Mouse (Mus musculus): ENCODE data around the gene Ripk4. TPM values are rescaled to one million over a fixed set of nuclear protein-coding genes. Genes with fewer than 3 reads are reported as not detected.

Gene Ripk4
- not detected in 2 replicates for total RNA-seq (2012; rRNA removed)
- not detected for polyA plus RNA-seq (2012; ENCODE audit: insufficient read depth in 1 of 2, insufficient read length in 2 of 2, low read depth in 1 of 2, low replicate concordance in 2 of 2, missing spikeins in 1 of 2)

DNA sequence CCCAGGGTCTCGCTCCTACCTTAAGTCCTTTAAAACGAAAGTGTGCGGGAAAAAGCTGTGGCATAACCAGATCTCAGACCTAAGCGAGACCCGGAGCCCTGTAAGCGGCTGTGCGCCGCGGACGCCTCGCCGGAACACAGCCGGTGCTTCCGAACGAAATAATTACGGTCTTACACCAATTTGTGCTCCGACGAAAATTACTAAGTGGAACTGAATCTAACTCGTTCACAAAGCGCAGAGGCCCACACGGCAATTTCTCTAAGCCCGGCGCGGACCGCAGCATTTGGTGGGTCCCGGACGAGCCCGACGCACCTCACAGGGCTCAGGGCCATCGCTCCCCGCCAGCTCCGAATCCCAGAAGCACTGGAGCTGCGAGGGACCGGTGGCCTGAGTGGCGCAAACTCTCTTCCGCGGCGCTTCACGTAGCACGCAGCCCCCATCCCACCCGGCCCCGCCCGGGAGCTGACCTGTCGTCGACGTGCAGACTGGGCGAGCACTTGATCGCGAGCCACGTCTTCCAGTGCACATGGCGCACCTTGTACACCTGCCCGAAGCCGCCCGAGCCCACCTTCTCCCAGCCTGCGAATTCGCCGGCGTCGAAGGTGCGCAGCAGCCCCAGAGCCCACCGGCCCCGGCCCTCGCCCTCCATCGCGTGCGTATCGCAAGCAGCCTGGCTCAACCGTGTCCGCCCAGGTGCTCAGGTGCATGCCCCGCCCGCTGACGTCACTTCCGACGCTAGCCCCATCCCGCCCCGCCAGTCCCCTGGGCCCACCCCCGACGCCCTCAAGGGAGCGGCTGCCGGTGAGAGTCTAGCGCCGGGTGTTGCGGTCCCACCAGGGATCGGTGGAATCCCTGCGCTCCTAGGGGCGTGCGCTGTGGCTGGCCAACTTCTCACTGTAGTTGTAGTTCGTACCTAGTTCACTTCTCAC lies at the start of gene Ripk4:
Ripk4 (minus strand) TSS at position 727 of the 929 bp plus-strand sequence.
- no peak for DNase-seq (ENCODE audit: low read depth, low spot score)

DNA sequence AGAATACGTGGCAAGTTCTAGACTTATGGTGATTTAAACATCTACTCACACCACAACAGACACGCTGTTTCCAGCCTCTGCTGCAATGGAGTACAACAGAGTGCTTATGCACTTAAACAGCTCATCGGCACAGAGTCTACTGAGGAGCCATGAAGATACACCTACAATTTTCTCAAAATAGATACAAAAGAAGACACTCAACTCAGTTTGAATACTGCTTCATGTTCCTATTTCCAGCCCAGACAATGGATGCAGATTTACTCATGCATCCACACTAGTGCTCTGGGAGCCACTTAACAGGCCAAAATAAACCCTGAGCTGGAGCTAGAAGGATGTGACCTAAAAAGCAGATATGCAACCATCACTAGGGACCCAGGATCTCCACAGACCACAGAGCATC lies 45.3 kb upstream of the Ripk4 start:
- H3K9ac ChIP-seq (ENCODE audit: control insufficient read depth, low read depth, low read length, poor library complexity, severe bottlenecking), result no peak overlapping the region
- H3K36me3 ChIP-seq (ENCODE audit: control insufficient read depth in 1 of 2, insufficient read depth in 2 of 2, low read length in 2 of 2), result peaks cover 0 to 10% of the 10 kb centered on the region in 2 experiments; a peak in 2 of 4 replicates
- no peak for DNase-seq (ENCODE audit: low read depth, low spot score)
- no peaks in the 10 kb centered on the region for H3K27me3 ChIP-seq (ENCODE audit: control insufficient read depth in 1 of 2, insufficient read depth in 2 of 2, low read length in 2 of 2)
- H3K79me2 ChIP-seq (ENCODE audit: control insufficient read depth, insufficient read depth, low read length, poor library complexity), result no peaks in the 10 kb centered on the region
- no peak overlapping the region for H3K27ac ChIP-seq (ENCODE audit: control insufficient read depth, low read depth, low read length)
- H3K9me3 ChIP-seq (replicated peaks; ENCODE audit: insufficient read depth, low read length), result no peaks in the 10 kb centered on the region
- TF ChIP-seq MXI1 (IDR thresholded peaks at IDR 0.05; ENCODE audit: low read depth, low read length), result no peak
- no peak for TF ChIP-seq MYB (IDR thresholded peaks at IDR 0.05; ENCODE audit: low read depth, low read length)
- TF ChIP-seq SIN3A (IDR thresholded peaks at IDR 0.05; ENCODE audit: low read length), result no peak
- no peak for TF ChIP-seq ZKSCAN1 (IDR thresholded peaks at IDR 0.05; ENCODE audit: low read depth, low read length)
- TF ChIP-seq TAL1 (IDR thresholded peaks at IDR 0.05; ENCODE audit: low read length), result no peak
- no peak for TF ChIP-seq TBP (IDR thresholded peaks at IDR 0.05; ENCODE audit: low read depth, low read length)
- no peak for TF ChIP-seq HCFC1 (IDR thresholded peaks at IDR 0.05; ENCODE audit: low read depth, low read length)
- no peak for TF ChIP-seq POLR2AphosphoS5 (IDR thresholded peaks at IDR 0.05; ENCODE audit: borderline replicate concordance, low read depth, low read length)
- TF ChIP-seq ELF1 (IDR thresholded peaks at IDR 0.05; ENCODE audit: low read depth, low read length), result no peak
- TF ChIP-seq POLR2A (IDR thresholded peaks at IDR 0.05; ENCODE audit: control insufficient read depth in 1 of 2, insufficient read depth in 1 of 2, low read depth in 1 of 2, low read length in 2 of 2, poor library complexity in 1 of 2), result no peak
- TF ChIP-seq MAX (IDR thresholded peaks at IDR 0.05; ENCODE audit: low read length), result no peak
- TF ChIP-seq MAZ (IDR thresholded peaks at IDR 0.05; ENCODE audit: low read depth, low read length), result no peak
- no peak for TF ChIP-seq SMC3 (IDR thresholded peaks at IDR 0.05; ENCODE audit: low read depth, low read length)
- H3K4me3 ChIP-seq (ENCODE audit: control insufficient read depth in 1 of 2, insufficient read depth in 1 of 2, low read depth in 2 of 2, low read length in 2 of 2), result no peak overlapping the region
- H3K4me1 ChIP-seq (ENCODE audit: control insufficient read depth in 1 of 2, insufficient read depth in 2 of 2, low read length in 2 of 2), result no peaks in the 10 kb centered on the region

More for the DNA sequence above, at the start of gene Ripk4:
- Histone ChIP-seq H3K27me3 (ENCODE audit: control insufficient read depth in 1 of 2, insufficient read depth in 2 of 2, low read length in 2 of 2) (peaks cover 0 to 4% of the 10 kb centered on the region in 2 experiments; a peak in 1 of 4 replicates), H3K36me3 (ENCODE audit: control insufficient read depth in 1 of 2, insufficient read depth in 2 of 2, low read length in 2 of 2) (no peaks in the 10 kb centered on the region), H3K4me1 (ENCODE audit: control insufficient read depth in 1 of 2, insufficient read depth in 2 of 2, low read length in 2 of 2) (no peaks in the 10 kb centered on the region), H3K9ac (ENCODE audit: control insufficient read depth, low read depth, low read length, poor library complexity, severe bottlenecking) (no peak within 1 kb of the TSS), H3K4me3 (ENCODE audit: control insufficient read depth in 1 of 2, insufficient read depth in 1 of 2, low read depth in 2 of 2, low read length in 2 of 2) (no peak within 1 kb of the TSS), H3K79me2 (ENCODE audit: control insufficient read depth, insufficient read depth, low read length, poor library complexity) (no peaks in the 10 kb centered on the region), H3K27ac (ENCODE audit: control insufficient read depth, low read depth, low read length) (no peak within 1 kb of the TSS), H3K9me3 (replicated peaks; ENCODE audit: insufficient read depth, low read length) (no peaks in the 10 kb centered on the region)
- TF ChIP-seq RCOR1 (IDR thresholded peaks at IDR 0.05; ENCODE audit: low read depth, low read length) (no peak), ZNF384 (IDR thresholded peaks at IDR 0.05; ENCODE audit: low read depth, low read length) (no peak), BHLHE40 (IDR thresholded peaks at IDR 0.05; ENCODE audit: borderline replicate concordance, low read depth, low read length) (no peak), CHD2 (IDR thresholded peaks at IDR 0.05; ENCODE audit: low read length) (no peak), MAX (IDR thresholded peaks at IDR 0.05; ENCODE audit: low read length) (no peak), CHD1 (IDR thresholded peaks at IDR 0.05; ENCODE audit: low read depth, low read length) (no peak), POLR2A (IDR thresholded peaks at IDR 0.05; ENCODE audit: control insufficient read depth in 1 of 2, insufficient read depth in 1 of 2, low read depth in 1 of 2, low read length in 2 of 2, poor library complexity in 1 of 2) (0 out of 4 replicates have a peak, but pooled peaks of 1 of the 2 experiments have one; percentile 7)
